Mouse (Mus musculus) hindbrain, embryonic 14.5 days (tissue): ENCODE measurements around the gene Eif4e. TPM values are rescaled to one million over a fixed set of nuclear protein-coding genes. Genes with fewer than 3 reads are reported as not detected.
"Not testable (repeated sequence)": the region's sequence is repeated elsewhere in the genome, so short reads cannot be mapped to it uniquely, and the experiment has no call there.

ENCODE experiments used
- ATAC-seq: fragments of 200-750 bp; cut with Nextera tagmentation; 2 replicates; pipeline ENCODE4 v1.8.0; 2017; ENCODE audit warnings: moderate number of reproducible peaks, mild to moderate bottlenecking, moderate TSS enrichment, moderate library complexity; ENCODE audit not compliant: low FRiP score
- DNase-seq: peaks from one replicate; pipeline ENCODE4 v3.0.0-alpha.2; 2015; ENCODE audit warnings: low spot score
- H3K27ac ChIP-seq: fragments of 300-500 bp; sonication (generic); 2 replicates; pipeline ENCODE4 v1.5.1; 2014; ENCODE audit warnings: mild to moderate bottlenecking, moderate library complexity
- H3K27me3 ChIP-seq: fragments of 300-500 bp; sonication (generic); 2 replicates; pipeline ENCODE4 v1.6.1; 2014; ENCODE audit warnings: mild to moderate bottlenecking, low read length, mixed read lengths; ENCODE audit not compliant: control insufficient read depth, insufficient read depth
- H3K36me3 ChIP-seq: fragments of 300-500 bp; sonication (generic); replicated peaks from 2 replicates; pipeline ENCODE4 v1.6.1; 2014; ENCODE audit not compliant: control insufficient read depth, insufficient read depth
- H3K4me1 ChIP-seq: fragments of 300-500 bp; sonication (generic); replicated peaks from 2 replicates; pipeline ENCODE4 v1.6.1; 2014; ENCODE audit warnings: antibody characterized with exemption, low read length, mixed read lengths; ENCODE audit not compliant: control insufficient read depth, insufficient read depth
- H3K4me2 ChIP-seq: fragments of 300-500 bp; sonication (generic); replicated peaks from 2 replicates; pipeline ENCODE4 v1.6.1; 2014; ENCODE audit warnings: mild to moderate bottlenecking, moderate library complexity
- H3K4me3 ChIP-seq: fragments of 300-500 bp; sonication (generic); replicated peaks from 2 replicates; pipeline ENCODE4 v1.5.1; 2014; ENCODE audit warnings: mild to moderate bottlenecking, low read length
- H3K9ac ChIP-seq: fragments of 300-500 bp; sonication (generic); 2 replicates; pipeline ENCODE4 v1.6.1; 2014
- H3K9me3 ChIP-seq: fragments of 300-500 bp; sonication (generic); 2 replicates; pipeline ENCODE4 v1.6.1; 2016; ENCODE audit warnings: low read length; ENCODE audit not compliant: control insufficient read depth
- WGBS: fragments of 180-500 bp; shearing (Covaris S2); extraction: QIAGEN DNeasy Blood & Tissue Kit; methylation state at CpG from one replicate; pipeline ENCODE4 v1.1.7; 2014; 5-methylcytosine and 5-hydroxymethylcytosine counted together
- polyA plus RNA-seq: library from polyadenylated mRNA; unstranded; fragments of >200 nt; fragmentation: Nextera tagmentation; extraction: Ambion mirVana; gene quantifications from 2 replicates; pipeline ENCODE4 v1.2.1, GENCODE M21; 2014

Eif4e gene
- polyA plus RNA-seq, 1 experiment from 2014 or later = 314 TPM

DNA sequence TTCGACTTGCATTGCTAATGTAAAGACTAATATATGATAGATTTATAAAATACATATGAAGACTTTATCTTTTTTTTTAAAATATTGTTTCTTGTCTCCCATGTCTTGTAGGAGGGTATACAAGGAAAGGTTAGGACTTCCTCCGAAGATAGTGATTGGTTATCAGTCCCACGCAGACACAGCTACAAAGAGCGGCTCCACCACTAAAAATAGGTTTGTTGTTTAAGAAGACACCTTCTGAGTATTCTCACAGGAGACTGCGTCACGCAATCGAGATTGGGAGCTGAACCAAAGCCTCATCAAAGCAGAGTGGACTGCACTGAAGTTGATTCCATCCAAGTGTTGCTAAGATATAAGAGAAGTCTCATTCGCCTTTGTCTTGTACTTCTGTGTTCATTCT is 29.3 kb downstream of the Eif4e start:
- H3K9me3 ChIP-seq, H3K27me3 ChIP-seq, H3K9ac ChIP-seq, DNase-seq, H3K27ac ChIP-seq, H3K4me3 ChIP-seq, H3K4me2 ChIP-seq, ATAC-seq, H3K4me1 ChIP-seq: not testable (repeated sequence)
- 95% methylated on average over 8 of the region's 8 CpGs for WGBS
- peaks cover 66% of the 10 kb centered on the region for H3K36me3 ChIP-seq

DNA sequence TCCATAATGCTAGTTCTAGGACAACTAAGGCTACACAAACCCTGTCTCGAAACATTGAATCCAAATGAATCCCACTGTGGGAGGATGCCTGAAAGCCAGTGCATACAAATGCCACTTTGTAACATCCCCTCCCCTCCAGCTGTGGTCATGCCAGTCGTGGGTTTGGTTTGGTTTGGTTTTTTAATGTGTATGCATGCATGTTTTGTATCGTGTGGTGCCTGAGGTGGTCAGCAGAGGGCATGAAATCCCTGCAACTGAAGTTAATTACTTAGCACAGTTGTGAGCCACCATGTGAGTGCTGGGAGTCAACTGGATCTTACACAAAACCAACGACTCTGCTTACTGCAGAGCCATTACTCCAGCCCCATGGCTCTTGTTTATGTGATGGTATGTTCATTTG is 32.5 kb downstream of the Eif4e start:
- no peak overlapping the region for H3K4me3 ChIP-seq
- 48% methylated on average over 4 of the region's 4 CpGs for WGBS
- H3K4me2 ChIP-seq = no peak overlapping the region
- DNase-seq (peak; percentile 61), ATAC-seq (0 out of 2 replicates have a peak, but pooled peaks have one; percentile 34)
- no peak overlapping the region for H3K27ac ChIP-seq
- H3K9me3 ChIP-seq = no peaks in the 10 kb centered on the region
- H3K4me1 ChIP-seq = 0 out of 2 replicates have a peak, but pooled peaks cover 3% of the 10 kb centered on the region
- peaks cover 39% of the 10 kb centered on the region for H3K36me3 ChIP-seq
- H3K27me3 ChIP-seq = no peaks in the 10 kb centered on the region
- no peak overlapping the region for H3K9ac ChIP-seq

DNA sequence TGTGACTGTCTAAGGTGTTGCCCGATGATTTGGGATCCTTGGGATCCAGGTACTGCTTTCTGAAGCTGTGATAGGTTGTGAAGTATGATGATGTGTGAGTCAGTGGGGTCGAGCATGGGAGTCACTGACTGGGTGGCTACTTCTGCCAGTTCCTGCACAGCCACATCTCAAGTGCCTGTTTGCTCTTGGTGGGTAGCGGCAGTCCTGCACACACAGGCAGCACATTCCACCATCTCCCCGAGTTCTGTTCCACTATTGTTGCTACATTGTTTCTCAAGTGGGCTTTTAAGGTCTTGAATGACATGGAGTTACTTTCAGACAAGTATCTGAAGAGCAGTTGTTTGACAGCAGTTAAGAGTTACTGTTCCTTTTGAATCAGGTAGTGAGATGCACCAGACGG is 34.3 kb downstream of the Eif4e start:
- no peak for DNase-seq
- Histone ChIP-seq H3K4me3 (no peak overlapping the region), H3K4me2 (no peak overlapping the region), H3K9ac (no peak overlapping the region), H3K27ac (no peak overlapping the region), H3K27me3 (no peaks in the 10 kb centered on the region), H3K9me3 (no peaks in the 10 kb centered on the region), H3K36me3 (peaks cover 28% of the 10 kb centered on the region), H3K4me1 (0 out of 2 replicates have a peak, but pooled peaks cover 3% of the 10 kb centered on the region)
- no peak for ATAC-seq
- WGBS = 72% methylated on average over 5 of the region's 5 CpGs

DNA sequence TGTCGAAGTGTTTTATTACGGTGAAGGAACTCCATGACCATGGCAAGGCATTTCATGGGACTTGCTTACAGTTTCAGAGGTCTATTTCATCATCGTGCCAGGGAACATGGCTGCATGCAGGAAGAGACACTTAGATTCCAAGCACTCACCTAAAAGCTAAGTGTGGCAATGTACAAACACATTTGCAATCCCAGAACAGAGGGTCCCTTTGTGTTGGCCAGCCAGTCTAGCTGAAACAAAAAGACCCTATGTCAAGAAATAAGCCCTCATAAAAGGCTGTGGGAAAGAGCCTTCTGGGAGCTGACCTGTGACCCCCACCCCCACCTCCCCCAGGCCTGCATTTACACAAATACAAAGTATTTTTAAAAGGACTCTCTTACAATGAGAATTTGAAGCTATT is 34.9 kb downstream of the Eif4e start:
- no peak overlapping the region for H3K4me2 ChIP-seq
- H3K4me3 ChIP-seq = no peak overlapping the region
- 57% methylated on average over 3 of the region's 3 CpGs for WGBS
- H3K36me3 ChIP-seq = peaks cover 23% of the 10 kb centered on the region
- no peaks in the 10 kb centered on the region for H3K27me3 ChIP-seq
- 0 out of 2 replicates have a peak, but pooled peaks cover 3% of the 10 kb centered on the region for H3K4me1 ChIP-seq
- no peak for ATAC-seq
- no peak for DNase-seq
- no peak overlapping the region for H3K9ac ChIP-seq
- H3K27ac ChIP-seq = no peak overlapping the region
- no peaks in the 10 kb centered on the region for H3K9me3 ChIP-seq

DNA sequence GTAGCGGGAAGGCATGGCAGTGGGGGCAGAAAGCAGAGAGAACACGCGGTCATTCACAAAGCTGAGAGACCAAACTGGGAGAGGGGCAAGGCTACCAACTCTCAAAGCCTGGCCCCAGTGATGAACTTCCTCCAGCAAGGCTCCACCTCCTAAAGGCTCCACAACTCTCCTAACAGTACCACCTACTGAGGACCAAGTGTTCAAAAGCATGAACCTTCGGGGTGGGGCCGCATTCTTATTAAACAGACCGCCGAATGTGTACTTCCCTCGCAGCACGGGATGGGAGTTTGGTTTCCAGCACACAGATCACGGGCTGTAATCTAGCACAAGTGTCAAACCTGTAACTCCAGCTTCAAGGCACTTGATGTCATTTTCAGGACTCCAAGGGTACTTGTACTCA is 52.9 kb downstream of the Eif4e start:
- Histone ChIP-seq H3K27me3 (no peaks in the 10 kb centered on the region), H3K36me3 (no peaks in the 10 kb centered on the region), H3K27ac (no peak overlapping the region), H3K9ac (no peak overlapping the region), H3K4me1 (no peaks in the 10 kb centered on the region), H3K4me2 (no peak overlapping the region), H3K9me3 (0 out of 2 replicates have a peak, but pooled peaks cover 5% of the 10 kb centered on the region), H3K4me3 (no peak overlapping the region)
- WGBS = 91% methylated on average over 10 of the region's 10 CpGs
- DNase-seq (no peak), ATAC-seq (no peak)

DNA sequence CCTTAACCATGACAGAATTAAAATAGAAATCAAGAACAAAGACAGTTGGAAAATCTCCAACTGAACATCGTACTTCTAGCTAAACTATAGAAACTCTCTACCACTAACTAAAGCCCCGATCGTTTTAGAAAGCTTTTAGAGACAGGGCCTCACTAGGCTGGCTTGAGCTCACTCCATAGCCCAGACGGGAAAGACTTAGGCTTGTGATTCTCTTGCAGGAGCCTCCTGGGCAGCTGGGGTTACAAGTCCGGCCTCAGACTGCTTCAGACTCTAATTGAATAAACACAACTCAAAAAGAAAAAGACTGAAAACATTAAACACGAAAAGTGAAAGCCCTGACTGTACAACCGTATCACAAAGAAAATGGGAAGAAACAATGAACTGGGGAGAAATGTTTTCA is 60.2 kb downstream of the Eif4e start:
- WGBS = 27% methylated on average over 7 of the region's 7 CpGs

DNA sequence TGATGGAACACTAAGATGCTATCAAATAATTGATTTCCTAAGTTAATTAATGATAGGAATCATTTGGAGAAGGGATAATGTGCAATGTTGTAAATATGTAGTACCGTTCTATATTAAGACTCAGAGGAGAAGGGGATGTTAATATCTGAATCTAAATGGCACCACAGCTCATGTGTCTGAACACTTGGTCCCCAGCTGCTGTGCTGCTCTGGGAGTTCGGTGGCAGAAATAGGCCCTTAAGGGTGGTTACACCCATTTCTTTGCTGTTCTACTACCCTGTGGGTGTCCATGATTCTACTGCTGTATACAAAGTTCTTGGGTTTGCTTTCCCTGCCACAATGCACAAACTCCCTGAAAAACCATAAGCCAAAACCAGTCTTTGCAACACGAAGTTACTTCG is 61.2 kb downstream of the Eif4e start:
- ATAC-seq (no peak), DNase-seq (no peak)
- no peak overlapping the region for H3K9ac ChIP-seq
- H3K27ac ChIP-seq = no peak overlapping the region
- H3K4me3 ChIP-seq = no peak overlapping the region
- no peaks in the 10 kb centered on the region for H3K4me1 ChIP-seq
- WGBS = 85% methylated on average over 4 of the region's 4 CpGs
- no peaks in the 10 kb centered on the region for H3K27me3 ChIP-seq
- H3K4me2 ChIP-seq = no peak overlapping the region
- H3K36me3 ChIP-seq = no peaks in the 10 kb centered on the region
- H3K9me3 ChIP-seq = 0 out of 2 replicates have a peak, but pooled peaks cover 5% of the 10 kb centered on the region

More for the DNA sequence above, 60.2 kb downstream of the Eif4e start:
- no peaks in the 10 kb centered on the region for H3K36me3 ChIP-seq
- H3K4me2 ChIP-seq = no peak overlapping the region
- H3K27me3 ChIP-seq = no peaks in the 10 kb centered on the region
- ATAC-seq (no peak), DNase-seq (no peak)
- H3K9ac ChIP-seq = no peak overlapping the region
- no peaks in the 10 kb centered on the region for H3K4me1 ChIP-seq
- H3K9me3 ChIP-seq = 0 out of 2 replicates have a peak, but pooled peaks cover 5% of the 10 kb centered on the region
- no peak overlapping the region for H3K4me3 ChIP-seq
- H3K27ac ChIP-seq = no peak overlapping the region

DNA sequence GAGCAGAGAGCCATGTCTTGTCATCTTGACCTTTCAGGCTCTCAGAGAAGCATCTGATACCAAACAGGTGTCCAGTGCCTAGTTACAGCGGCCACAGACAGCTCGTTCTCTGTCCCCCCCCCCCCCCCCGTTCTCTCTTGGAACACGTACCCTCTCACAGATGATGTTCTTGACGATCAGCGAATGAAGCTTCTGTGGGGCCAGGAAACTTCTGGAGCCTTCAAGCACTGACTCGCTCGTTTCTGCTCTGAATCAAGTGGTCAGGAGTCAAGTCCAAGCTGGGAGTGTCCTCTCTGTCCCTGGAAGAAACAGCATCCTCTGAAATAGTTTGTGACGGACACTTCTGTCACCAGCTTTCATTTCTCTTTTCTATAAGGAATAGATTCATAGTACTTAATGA is 62.0 kb downstream of the Eif4e start:
- no peak overlapping the region for H3K4me2 ChIP-seq
- DNase-seq = no peak
- 87% methylated on average over 9 of the region's 9 CpGs for WGBS
- H3K27ac ChIP-seq = no peak overlapping the region
- no peaks in the 10 kb centered on the region for H3K4me1 ChIP-seq
- no peak for ATAC-seq
- H3K27me3 ChIP-seq = no peaks in the 10 kb centered on the region
- 0 out of 2 replicates have a peak, but pooled peaks cover 4% of the 10 kb centered on the region for H3K9me3 ChIP-seq
- H3K36me3 ChIP-seq = no peaks in the 10 kb centered on the region
- no peak overlapping the region for H3K9ac ChIP-seq
- no peak overlapping the region for H3K4me3 ChIP-seq

DNA sequence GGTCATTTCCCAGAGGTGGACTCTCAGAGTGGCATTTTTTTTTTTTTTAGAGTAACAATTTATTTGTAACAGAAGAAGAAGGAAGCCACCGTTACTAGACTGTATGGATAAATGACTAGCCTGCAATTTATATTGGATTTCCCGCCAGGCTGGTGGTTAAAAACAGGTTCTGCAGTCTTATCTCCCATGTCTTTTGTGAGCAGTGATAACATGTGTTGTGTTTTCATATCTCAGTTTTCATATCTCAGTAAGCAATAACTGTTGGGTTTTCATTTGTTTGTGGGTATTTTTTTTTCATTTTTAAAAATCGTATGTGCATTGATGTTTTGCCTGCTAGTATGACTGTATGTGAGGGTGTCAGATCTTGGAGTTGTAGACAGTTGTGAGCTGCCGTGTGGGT is 65.0 kb downstream of the Eif4e start:
- Histone ChIP-seq H3K36me3 (no peaks in the 10 kb centered on the region), H3K27ac (no peak overlapping the region), H3K4me1 (no peaks in the 10 kb centered on the region), H3K4me2 (no peak overlapping the region), H3K27me3 (no peaks in the 10 kb centered on the region; the same call in 1 of the 2 replicates), H3K9me3 (no peaks in the 10 kb centered on the region), H3K9ac (no peak overlapping the region), H3K4me3 (no peak overlapping the region)
- WGBS = 90% methylated on average over 4 of the region's 4 CpGs
- DNase-seq = no peak
- ATAC-seq = no peak

DNA sequence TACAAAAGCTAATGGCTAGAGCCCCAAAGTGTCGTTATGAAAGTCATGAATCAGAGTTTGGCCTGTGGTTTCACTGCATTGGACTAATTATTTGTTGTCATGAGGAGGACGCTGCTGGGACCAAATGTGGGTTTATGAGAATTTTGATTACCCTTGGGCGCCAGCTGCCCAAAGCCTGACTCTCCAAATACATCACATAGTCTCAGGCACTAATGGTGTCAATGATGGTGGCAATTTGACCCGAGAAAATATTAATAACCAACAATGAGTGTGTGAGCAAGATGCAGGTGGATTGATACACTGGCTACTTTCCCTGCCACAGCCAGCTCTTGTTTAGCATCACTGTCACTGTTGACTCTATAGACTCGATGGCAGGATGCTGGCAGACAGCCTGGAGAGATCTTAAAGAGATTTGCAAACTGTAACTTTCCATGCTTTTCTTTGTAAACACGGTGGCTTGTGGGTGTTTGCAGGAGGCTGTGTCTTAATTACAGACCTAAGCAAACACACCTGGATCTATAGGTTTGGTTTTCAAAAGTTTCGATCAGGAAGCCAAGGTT is 65.9 kb downstream of the Eif4e start:
- no peak overlapping the region for H3K4me2 ChIP-seq
- H3K9ac ChIP-seq = no peak overlapping the region
- H3K9me3 ChIP-seq = no peaks in the 10 kb centered on the region
- no peak overlapping the region for H3K27ac ChIP-seq
- H3K27me3 ChIP-seq = no peaks in the 10 kb centered on the region; the same call in 1 of the 2 replicates
- 70% methylated on average over 7 of the region's 7 CpGs for WGBS
- ATAC-seq (no peak), DNase-seq (no peak)
- no peak overlapping the region for H3K4me3 ChIP-seq
- no peaks in the 10 kb centered on the region for H3K36me3 ChIP-seq
- no peaks in the 10 kb centered on the region for H3K4me1 ChIP-seq
